Mouse (Mus musculus): Measurements from ENCODE around the gene Iqcd. TPM values are rescaled to one million over a fixed set of nuclear protein-coding genes. Genes with fewer than 3 reads are reported as not detected.

The Iqcd gene
- total RNA-seq, 2 experiments from 2014 or later: 1.2 to 1.5 TPM

GRCm38 (mm10) chr5:120600946-120601668 is 12.3 kb downstream of the Iqcd start:
- no peak for DNase-seq (ENCODE audit: low spot score in 2 of 2)

- no peak for DNase-seq (ENCODE audit: low spot score in 2 of 2)
These were observed 13.4 kb downstream of the Iqcd start for GRCm38 (mm10) chr5:120602210-120602609.

GRCm38 (mm10) chr5:120603515-120603914 is 14.7 kb downstream of the Iqcd start:
- no peak for DNase-seq (ENCODE audit: low spot score in 2 of 2)

- DNase-seq (ENCODE audit: low spot score in 2 of 2): peak; percentile 65 to 75
These were observed 16.0 kb downstream of the Iqcd start for GRCm38 (mm10) chr5:120604839-120605238.

- no peak for DNase-seq (ENCODE audit: low spot score in 2 of 2)
These were observed 16.4 kb downstream of the Iqcd start for GRCm38 (mm10) chr5:120605241-120605661.

GRCm38 (mm10) chr5:120605688-120606087 is 16.9 kb downstream of the Iqcd start:
- DNase-seq (ENCODE audit: low spot score in 2 of 2): peak; percentile 79

- no peak for DNase-seq (ENCODE audit: low spot score in 2 of 2)
These were observed 17.9 kb downstream of the Iqcd start for GRCm38 (mm10) chr5:120606590-120607200.

GRCm38 (mm10) chr5:120607335-120607734 is 18.5 kb downstream of the Iqcd start:
- no peak for DNase-seq (ENCODE audit: low spot score in 2 of 2)

GRCm38 (mm10) chr5:120609246-120609775 is 20.5 kb downstream of the Iqcd start:
- DNase-seq (ENCODE audit: low spot score in 2 of 2): no peak

- DNase-seq (ENCODE audit: low spot score in 2 of 2): no peak
These were observed 22.1 kb downstream of the Iqcd start for GRCm38 (mm10) chr5:120610906-120611305.

- no peak for DNase-seq (ENCODE audit: low spot score in 2 of 2)
These were observed 22.6 kb downstream of the Iqcd start for GRCm38 (mm10) chr5:120611416-120611815.

- DNase-seq (ENCODE audit: low spot score in 2 of 2): peak; percentile 88 to 94
These were observed 23.6 kb downstream of the Iqcd start, which contains the start of the genes Rita1 and Ddx54 for GRCm38 (mm10) chr5:120612442-120612821. TSS of gene Rita1 (minus strand) at chr5:120612589. TSS of gene Ddx54 (plus strand) at chr5:120612739.

- peak; percentile 90 to 100 for DNase-seq (ENCODE audit: low spot score in 2 of 2)
These were observed 24.2 kb downstream of the Iqcd start for GRCm38 (mm10) chr5:120612822-120613604.

- DNase-seq (ENCODE audit: low spot score in 2 of 2): no peak
These were observed 27.1 kb downstream of the Iqcd start for GRCm38 (mm10) chr5:120615903-120616302.

GRCm38 (mm10) chr5:120618778-120619177 is 30.0 kb downstream of the Iqcd start:
- no peak for DNase-seq (ENCODE audit: low spot score in 2 of 2)

GRCm38 (mm10) chr5:120619201-120619600 is 30.4 kb downstream of the Iqcd start:
- DNase-seq (ENCODE audit: low spot score in 2 of 2): no peak

GRCm38 (mm10) chr5:120620375-120621077 is 31.7 kb downstream of the Iqcd start:
- DNase-seq (ENCODE audit: low spot score in 2 of 2): peak; percentile 71 to 72

- no peak for DNase-seq (ENCODE audit: low spot score in 2 of 2)
These were observed 32.4 kb downstream of the Iqcd start for GRCm38 (mm10) chr5:120621078-120621765.

- DNase-seq (ENCODE audit: low spot score in 2 of 2): no peak
These were observed 33.0 kb downstream of the Iqcd start for GRCm38 (mm10) chr5:120621846-120622197.

GRCm38 (mm10) chr5:120622198-120622851 is 33.5 kb downstream of the Iqcd start:
- no peak for DNase-seq (ENCODE audit: low spot score in 2 of 2)
